Mouse (Mus musculus) cerebellum, postnatal 4 days (tissue): ENCODE measurements at regions not wholly inside any gene's neighbourhood (a gene's known extent, or its start where the extent isn't known, plus 50 kb on each side); places are given as distances from the start of the nearest gene placed in this dataset.
A peak's percentile ranks its signal among the peaks of the same experiment; 100 is the strongest.
"Not testable (repeated sequence)": the region's sequence is repeated elsewhere in the genome, so short reads cannot be mapped to it uniquely, and the experiment has no call there.

Experiments
- DNase-seq, 2 experiments: peaks; one replicate each; pipeline ENCODE4 v3.0.0; 2022; ENCODE audit warnings: low spot score in 2 of 2, mixed read lengths in 1 of 2

DNA sequence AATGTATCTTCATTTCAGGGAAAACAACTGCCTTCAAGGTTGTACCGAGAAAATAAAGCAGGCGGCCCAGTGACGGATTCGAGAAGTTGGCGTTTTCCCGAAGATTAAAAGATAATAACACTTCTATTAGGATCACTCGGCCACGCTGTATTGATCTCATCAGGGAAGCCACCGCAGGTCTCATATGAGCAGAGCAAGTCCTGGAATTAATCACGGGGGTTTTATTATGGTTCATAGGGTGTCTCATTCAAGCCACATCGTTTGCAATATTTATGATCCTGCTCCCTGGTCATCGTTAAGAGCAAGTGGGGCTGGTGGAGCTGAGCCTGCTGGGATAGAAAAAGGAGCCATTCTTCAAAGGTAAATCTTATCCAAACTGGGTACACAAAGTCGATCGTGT, 466.5 kb upstream of the Cdh5 start:
- DNase-seq: no peak

DNA sequence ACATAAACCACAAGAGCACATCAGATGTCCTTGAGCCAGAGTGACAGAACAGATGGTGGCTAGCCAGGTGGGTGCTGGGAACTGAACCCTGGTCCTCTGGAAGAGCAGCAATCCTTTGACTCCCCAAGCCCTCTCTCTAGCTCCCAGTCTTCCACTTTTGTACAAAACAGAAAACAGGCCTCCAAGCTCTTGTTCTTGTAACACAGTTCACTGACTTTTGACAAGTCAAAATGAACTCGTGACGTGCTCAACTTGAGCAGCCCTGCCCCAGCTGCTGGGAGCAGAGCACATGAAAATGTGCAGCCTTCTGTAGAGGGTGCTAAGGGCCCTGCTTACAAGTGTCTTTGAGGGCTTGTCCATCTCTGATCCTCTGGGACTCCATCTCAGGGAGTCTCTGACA, 457.8 kb upstream of the Cdh5 start:
- DNase-seq: no peak

DNA sequence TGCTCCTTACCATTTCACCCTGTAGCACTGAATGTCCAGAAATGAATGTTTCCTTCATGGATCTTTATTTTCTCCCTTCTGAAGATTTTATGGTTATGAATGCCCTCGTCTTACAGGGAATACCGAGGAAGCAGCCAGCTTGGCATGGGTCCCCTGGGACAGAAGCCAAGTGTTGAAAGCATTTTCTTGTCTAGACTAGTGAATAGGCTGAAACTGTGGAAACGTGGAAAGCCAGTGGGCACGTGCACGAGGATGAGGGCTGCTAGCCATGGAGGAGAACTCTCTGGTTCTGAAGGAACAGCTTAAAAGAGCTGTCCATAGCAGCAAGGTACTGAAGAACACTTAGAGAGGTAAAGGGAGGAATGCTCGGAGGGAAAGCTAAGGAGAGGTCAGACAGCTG, 457.3 kb upstream of the Cdh5 start:
- DNase-seq: peak in 1 of 2 experiments; percentile 43

DNA sequence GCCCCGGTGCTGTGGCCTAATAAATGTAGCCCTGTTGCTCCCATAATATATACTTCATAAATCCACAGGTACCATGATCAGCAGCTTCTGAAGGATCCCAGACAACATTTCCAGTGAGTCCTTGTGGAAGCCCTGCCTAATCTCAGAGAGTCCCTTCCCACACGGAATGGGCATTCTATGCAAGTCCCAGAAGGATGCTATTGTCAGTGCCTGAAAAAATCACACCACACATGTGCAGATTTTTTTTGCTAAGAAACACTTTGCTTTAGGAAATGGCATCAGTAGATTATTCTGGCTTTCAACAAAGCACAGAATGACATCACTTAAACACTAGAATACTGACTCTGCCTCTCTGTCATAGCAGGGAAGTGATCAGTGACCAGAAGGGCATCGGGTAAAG, 456.6 kb upstream of the Cdh5 start:
- no peak for DNase-seq

DNA sequence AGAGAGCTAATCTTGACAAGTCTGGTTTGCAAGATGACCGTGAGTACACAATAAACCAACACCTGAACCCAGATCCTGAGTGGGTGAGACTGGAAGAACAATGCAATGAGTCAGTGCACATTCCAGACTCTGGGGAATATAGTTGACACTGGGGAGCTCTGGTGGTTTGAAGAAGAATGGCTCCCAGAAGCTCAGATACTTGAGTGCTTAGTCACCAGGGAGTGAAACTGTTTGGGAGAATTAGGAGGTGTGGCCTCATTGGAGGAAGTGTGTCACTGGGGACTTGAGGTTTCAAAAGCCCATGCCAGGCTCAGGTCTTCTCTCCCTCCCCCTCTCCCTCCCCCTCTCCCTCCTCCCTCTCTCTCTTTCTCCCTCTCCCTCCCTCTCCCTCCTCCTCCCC, 436.6 kb upstream of the Cdh5 start:
- no peak for DNase-seq

DNA sequence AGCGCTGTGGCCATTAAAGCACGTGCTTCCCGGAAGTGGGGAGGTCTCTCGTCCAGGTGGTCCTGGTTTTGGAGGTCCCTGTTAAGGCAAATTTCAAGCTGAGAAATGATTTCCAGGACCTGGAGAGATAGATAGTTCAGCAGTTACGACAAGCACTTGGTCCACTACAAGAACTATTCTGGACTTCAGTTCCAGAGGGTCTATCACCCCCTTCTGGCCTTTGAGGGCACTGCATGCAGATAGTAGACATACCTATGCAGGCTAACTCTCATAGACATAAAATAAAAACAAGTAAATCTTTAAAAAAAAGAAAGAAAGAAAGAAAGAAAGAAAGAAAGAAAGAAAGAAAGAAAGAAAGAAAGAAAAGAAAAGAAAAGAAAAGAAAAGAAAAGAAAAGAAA, 415.2 kb upstream of the Cdh5 start:
- DNase-seq: not testable (repeated sequence)

DNA sequence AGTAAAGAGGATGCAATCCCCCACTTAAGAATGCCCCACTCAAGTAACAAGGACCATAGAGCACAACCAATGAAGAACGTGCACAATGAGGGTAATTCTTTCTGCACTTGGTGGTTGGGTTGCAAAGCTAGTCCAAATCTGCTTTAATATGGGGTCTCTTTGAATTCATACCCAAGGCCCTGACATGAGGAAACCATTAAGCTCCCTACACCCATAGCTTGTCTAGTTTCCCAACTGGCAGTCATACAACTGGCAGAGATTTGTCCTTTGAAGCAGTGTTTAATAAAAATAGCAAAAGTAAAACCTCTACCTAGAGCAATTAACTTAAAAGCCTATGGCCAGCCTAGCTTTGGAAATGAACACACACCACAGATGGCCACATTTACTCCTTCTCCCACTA, 411.0 kb upstream of the Cdh5 start:
- DNase-seq: no peak

DNA sequence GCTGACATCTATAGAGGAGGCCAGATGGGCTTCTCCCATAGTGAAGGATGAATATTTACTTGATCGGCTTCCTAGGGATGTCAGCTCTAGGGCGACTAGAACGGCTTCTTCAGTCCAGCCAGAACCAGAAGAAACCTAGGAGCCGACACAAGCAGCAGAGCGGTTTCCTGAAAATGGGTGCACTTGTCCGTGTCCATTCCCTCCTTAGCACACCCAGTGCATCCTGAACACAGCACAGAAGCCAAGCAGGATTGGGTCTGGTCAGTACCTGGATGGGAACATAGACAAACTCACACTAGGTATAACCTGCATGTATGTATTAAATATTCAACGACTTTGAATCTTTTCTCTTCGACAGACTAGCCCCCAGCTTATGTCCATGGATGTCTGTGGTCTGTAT, 407.9 kb upstream of the Cdh5 start:
- DNase-seq: no peak

DNA sequence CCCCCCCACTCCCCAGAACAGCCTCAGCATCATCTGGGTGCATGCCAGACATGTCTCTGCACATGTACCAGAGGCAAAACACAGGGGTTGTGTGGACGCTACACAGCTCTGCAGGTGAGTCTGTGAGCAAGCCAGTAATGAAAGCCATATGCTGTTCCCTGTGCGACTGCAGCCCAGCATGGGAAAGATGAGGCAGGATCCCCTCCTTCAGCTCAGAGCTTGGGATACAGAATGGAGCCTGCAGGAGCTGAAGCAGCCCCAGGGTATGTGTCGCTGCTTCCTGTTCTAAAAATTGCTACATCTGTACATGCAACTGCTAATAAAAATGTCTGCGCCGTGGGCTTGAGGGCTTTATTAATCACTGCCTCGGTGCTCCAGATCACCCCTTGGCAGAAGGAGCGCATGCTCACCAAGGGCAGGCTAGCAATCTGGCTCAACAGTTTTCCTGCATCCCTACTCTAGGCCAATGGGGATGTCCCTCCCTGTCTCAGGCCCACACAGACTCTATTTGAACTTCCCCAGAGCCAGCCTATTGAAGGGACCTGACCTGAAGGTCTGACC, 407.0 kb upstream of the Cdh5 start:
- no peak for DNase-seq

DNA sequence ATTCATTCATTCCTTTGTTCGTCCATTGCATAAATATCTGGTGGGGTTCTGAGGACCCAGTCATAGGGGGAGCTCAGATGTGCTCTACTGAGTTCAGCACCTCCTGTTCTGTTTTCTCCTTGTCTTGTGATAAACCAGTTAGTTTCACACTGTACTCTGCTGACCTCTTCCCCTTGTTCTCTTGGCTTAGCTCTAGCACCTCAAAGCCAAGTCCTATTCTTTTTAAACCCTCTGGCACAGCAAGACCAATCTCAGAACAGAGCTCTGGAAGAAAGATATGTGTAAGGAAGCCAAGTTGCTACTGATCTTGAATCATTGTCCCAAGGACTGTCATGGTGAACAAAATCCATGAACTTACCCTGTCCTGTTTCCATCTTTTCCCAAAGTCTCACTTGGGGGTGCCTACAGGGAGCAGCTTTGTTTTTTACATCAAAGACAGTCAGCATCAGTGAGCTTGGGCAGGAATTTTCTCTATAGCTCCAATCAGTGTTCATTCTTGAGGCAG, 402.4 kb upstream of the Cdh5 start:
- no peak for DNase-seq

DNA sequence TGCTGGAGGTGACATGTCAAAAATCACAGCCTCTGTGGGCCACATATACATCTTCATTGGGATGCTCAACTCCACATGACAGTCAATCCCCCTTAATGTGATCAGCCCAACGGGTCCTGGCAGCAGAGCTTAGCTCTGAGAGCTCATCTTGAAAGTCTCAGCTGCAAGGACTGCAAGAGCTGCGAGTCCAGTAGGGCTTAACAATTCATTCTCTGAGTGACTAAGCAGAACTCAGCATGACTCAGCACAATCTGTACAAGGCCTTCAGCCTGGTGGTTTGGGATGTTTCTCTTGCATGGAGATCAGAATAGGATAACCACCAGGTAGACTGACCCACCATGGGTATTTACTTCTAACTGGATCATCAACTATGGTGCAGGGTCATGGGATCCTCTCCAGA, 399.2 kb upstream of the Cdh5 start:
- no peak for DNase-seq

DNA sequence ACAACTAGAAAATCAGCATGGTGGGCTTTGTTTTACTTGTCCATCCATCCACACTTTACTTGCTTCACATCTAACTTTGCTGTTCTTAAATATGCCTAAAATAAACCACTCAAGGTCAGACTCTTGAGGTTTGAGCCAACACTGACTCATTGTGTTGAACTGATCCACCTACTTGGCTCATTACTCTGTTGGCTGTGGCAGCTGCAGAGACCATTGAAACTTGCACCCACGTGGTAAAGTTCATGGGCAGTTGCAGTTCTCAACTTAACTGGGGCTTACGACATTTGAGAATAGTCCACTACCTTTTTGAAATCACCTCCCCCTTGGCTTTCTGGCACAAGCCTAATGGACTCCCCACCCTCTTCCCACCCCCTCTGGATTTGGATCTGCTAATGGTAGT, 395.3 kb upstream of the Cdh5 start:
- DNase-seq: no peak

DNA sequence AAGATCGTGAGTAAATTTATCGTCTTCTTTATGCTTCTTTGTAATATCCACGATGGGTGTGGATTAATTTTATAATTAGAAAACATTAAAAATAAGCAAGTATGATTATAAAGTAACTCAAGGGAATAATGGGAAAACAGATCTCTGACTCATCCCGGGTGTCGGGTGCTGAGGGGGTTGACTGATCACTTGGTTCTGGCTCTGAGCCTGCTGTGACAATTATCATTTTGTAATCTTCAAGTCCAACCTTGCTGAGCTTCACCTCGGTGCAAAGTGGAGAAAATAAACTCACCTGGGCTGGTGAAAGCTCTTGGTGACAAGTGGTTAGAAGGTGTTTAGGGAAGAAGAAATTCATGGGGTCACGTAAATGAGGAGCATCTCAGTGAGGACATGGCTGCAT, 390.6 kb upstream of the Cdh5 start:
- DNase-seq: not testable (repeated sequence)

DNA sequence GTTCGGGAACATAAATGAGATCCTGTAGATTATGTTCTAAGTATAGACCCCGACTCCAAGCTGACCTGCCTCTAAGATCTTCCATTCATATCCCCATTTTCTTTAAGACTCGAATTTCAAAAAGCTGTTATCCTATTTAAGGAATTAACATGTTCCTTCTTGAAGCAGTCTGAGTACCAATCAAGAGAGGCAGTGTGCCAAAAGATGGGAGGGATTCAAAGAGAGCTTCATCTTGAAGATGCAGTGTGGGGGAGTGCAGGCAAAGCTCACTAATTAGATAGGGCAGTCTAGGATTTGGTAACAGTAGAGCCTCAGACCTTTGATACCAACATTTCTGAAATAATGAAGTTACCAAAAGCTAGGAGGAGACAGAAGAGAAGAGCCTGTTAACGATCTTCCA, 383.7 kb upstream of the Cdh5 start:
- DNase-seq: no peak

DNA sequence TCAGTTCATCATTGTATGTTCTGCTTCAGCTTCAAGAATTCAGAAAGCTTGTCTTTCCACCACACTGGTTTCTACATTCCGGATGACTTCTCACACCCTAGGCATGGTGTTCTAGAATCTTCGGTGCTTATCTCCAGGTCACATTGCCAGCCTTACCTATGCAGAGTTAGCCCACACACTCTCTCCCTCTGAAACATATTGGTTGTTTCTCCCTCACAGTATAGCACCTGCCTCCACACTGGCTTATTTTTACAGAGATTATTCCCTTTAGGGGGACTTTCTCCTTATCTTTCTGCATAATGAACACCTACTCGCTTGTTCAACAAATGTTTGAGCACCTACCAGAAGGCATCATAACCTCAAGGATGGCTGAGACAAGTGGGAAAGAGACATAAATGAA, 368.0 kb upstream of the Cdh5 start:
- no peak for DNase-seq

DNA sequence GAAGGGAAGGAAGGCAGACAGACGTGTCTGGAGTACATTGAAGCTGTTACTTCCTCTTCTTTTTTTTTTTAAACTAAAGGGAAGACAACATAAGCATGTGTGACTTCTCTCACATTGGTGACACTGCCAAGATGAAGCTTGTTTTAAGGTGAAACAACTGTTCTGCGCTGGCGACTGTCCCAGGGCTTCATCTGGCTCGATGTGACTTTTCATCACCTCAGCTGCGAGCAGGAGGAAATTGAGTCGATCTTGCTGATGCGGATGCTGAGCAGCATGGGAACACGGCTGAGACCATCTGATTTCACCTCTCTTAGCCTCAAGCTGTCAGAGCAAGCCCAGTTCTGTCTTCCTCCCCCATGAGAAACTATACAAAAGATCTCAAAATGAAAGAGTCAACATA, 363.1 kb upstream of the Cdh5 start:
- no peak for DNase-seq

DNA sequence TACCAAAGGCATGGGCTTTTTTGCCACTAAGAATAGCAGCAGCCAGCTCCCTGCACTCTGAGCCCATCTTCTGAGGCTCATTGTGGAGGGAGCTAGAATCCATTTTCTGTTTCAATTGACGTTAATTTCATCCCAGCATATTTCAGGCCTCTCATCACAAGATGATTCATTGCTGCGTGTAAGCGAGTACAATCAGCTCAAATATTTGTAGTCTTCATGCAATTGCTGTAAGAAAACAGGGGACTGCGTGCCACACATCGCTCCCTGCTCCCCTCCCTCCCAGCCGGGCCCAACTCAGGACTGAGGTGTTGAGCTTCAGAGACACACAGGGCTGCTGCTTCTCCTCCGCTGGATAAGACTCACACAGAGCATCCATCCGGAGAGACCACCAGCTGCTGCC, 360.0 kb upstream of the Cdh5 start:
- DNase-seq: no peak

DNA sequence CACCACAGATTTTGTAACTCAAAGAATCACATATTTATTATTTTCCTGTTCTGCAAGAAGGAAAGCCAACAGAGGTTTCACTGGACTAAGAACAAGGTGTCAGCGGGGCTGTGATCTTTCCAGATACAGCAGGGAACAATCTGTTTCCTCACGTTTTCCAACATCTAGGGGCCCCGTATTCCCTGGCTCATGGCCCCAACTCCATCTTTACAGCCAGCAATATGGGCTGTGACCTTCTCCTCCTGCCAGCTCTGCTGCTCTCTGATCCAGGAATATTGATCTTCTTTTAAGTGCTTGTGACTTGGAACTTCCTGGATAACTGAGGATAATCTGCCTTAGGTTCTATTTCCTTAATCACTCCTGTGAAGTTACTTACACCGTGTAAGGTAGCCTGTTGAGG, 352.7 kb upstream of the Cdh5 start:
- DNase-seq: no peak

DNA sequence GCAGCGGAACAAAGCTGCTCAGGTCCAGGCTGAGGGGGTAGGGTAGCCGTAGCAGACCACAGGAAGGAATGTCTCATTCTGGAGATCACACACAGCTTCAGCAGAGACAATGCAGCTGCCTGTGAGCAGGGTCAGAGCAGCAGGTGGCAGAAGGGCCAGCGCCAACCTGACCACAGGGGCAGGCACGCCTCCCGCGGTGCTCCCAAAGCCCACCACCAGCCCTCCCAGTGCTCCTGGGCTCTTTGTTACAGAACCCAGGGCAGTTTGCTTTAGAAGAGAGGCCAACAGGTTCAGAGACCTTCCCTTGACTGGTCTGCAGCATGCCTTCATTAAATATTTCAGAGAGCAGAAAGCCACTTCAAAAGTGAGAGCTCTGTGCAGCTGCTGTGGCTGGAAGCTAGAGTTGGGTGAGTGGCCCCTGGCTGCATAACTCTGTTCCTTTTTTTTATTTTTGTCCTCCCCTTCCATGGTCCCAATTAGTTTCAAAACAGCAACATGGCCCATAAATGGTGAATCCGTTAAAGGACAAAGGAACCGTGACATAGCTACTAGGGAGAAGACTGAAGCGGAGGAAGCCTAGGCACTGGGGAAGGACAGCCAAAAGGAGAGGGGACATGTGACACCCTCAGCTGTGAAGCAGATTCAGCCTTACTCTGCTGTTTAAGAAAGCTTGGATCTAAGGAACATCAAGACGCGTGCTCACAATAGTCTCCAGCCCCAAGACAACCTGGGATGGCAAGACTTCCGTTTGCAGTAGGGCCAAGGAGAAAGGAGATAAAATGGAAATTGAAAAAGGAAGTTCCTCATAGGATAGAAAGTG, 350.9 kb upstream of the Cdh5 start:
- no peak for DNase-seq

DNA sequence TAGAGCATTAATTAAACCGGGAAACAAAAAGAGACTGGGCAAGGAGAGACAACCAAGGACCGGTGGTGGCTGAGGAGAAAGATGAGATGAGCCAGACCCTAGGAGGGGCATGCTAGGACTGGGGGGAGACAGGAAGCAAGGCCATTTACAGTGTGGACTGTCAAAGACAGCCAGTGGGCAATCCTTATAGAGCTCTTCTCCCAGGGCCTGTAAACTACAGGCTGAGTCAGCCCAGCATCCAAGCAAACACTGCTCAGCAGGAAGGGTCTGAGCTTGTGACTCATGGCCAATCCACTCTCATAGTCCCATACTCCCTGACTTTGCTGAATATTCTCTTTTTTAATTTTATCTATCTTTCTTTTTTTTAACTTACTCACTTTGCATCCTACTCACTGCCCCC, 350.3 kb upstream of the Cdh5 start:
- no peak for DNase-seq

DNA sequence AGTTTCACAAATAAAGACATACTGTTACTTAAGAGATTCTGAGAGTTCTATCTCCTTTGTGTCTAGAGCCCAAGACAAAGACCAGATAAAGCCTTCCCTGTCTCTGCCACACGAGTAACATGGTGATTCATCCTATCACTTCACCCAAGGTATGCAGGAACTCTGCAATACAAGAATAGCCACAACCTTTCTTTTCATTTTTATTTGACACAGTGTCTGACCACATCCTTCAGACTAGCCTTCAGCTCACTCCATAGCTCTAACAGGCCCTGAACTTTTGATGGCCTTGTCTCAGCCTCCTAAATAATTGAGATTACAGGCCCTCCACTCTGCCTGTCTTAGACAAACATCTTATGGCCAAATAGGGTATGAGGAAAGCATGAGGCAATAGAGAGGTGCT, 337.6 kb upstream of the Cdh5 start:
- no peak for DNase-seq

DNA sequence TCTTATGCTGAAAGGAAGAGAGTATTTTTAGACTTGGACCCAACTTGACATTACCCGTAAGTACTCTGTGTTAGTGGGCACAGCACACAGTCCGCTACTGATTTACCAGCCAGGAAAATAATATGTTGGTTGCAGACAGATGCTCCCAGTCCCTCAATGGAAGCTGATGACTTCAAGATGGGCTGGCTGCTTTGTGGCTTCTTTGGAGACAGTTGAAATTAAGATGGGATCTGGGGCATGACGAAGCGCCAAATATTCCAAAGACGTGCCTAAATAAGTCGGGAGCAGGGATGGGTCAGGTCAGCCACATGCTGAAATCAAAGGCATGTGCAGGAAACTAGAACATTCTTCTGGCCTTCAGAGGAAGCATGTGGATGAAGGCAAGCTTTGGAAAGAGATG, 321.8 kb upstream of the Cdh5 start:
- no peak for DNase-seq

DNA sequence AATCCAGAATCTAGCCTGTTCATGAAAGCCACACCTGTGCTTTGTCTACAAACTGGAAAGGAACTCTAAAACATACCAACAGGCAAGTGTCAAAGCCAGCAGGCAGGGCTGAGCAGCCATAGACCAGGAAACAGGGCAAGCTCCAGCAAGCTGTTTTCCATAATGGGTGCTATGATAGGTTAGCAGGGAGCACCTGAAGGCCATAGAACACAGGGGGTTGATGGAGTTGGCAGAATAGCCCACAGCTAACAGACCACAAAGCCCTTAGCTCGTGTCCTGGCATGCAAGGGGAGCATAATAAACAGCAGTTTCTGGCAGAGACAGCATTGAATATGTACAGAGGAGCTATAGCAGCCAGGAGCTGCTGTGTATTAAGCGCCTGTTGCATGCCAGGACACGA, 313.1 kb upstream of the Cdh5 start:
- no peak for DNase-seq

DNA sequence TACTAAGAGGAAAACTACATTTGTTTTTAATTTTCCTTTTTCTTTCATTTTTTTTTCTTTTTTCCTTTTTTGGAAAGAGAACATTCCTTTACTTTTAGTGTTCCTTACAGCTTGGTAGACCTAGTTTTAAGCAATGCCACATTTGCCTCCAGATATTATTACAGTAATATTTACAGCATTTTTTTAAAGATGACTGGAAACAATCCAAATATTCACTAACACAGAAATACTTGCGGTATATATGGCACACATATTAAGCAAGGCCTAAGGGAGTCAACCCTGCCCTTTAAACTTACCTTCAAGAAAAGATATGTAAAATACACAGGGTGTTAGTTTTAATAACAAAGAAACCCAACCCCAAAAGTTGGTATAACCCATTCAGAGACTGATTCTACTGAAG, 308.1 kb upstream of the Cdh5 start:
- no peak for DNase-seq
